ENCODE assay signal across 32 mouse cellular contexts in genomic region chr9:75876333-75876732, GRCm38 (mm10).
A peak's percentile ranks its signal among the peaks of the same experiment; 100 is the strongest.
DNase-seq lines count a peak whose midpoint lies in the region; ATAC-seq and TF ChIP-seq lines count a peak whose summit lies in the region.
"Had no signal": no experiment of that assay in that cellular context is flagged by ENCODE, and none has a peak within 500 bp of the region (broad histone marks: within the 10 kb centered on the region; RNA-seq: fewer than 3 reads in every experiment).

No protein-coding gene starts in this region.

- ATAC-seq in heart, embryonic 11.5 days (replicated peaks; ENCODE audit: insufficient number of reproducible peaks, low FRiP score, low TSS enrichment) = no peak
- ATAC-seq in lung, postnatal 0 days = peak; percentile 75
- ATAC-seq: forebrain, embryonic 16.5 days; intestine, embryonic 16.5 days; Patski had no signal

- H3K4me3 ChIP-seq in heart, embryonic 11.5 days (ENCODE audit: low read depth, low read length) = no peak overlapping the region
- no peak overlapping the region for H3K4me3 ChIP-seq in lung, postnatal 0 days (ENCODE audit: low read depth, low read length)
- H3K4me3 ChIP-seq: embryonic facial prominence, embryonic 13.5 days; erythroblast, embryonic 14.5 days; hindbrain, embryonic 13.5 days; layer of hippocampus, adult 2 months; lung, embryonic 15.5 days; megakaryocyte, embryonic 14.5 days; midbrain, embryonic 12.5 days; myocyte; neural tube, embryonic 12.5 days had no signal

- peak; percentile 44; the same call in 1 of the 2 replicates for TF ChIP-seq EP300 in lung, postnatal 0 days (IDR thresholded peaks at IDR 0.05)

- no peaks in the 10 kb centered on the region for H3K27me3 ChIP-seq in heart, embryonic 11.5 days (ENCODE audit: control insufficient read depth, insufficient read depth, low read length)
- H3K27me3 ChIP-seq in lung, postnatal 0 days (replicated peaks; ENCODE audit: insufficient read depth, low read length) = no peaks in the 10 kb centered on the region
- H3K27me3 ChIP-seq: embryonic facial prominence, embryonic 13.5 days; hindbrain, embryonic 13.5 days; lung, embryonic 15.5 days; megakaryocyte, embryonic 14.5 days; midbrain, embryonic 12.5 days; neural tube, embryonic 12.5 days; Patski had no signal

- no peak overlapping the region for H3K4me2 ChIP-seq in heart, embryonic 11.5 days
- H3K4me2 ChIP-seq in lung, postnatal 0 days (replicated peaks; ENCODE audit: low read depth, low read length) = no peak overlapping the region
- H3K4me2 ChIP-seq: embryonic facial prominence, embryonic 13.5 days; hindbrain, embryonic 13.5 days; lung, embryonic 15.5 days; midbrain, embryonic 12.5 days; neural tube, embryonic 12.5 days had no signal

- 64% methylated on average over 2 of the region's 2 CpGs for WGBS in heart, embryonic 11.5 days (ENCODE audit: insufficient replicate concordance)
- 37% methylated on average over 2 of the region's 2 CpGs for WGBS in lung, postnatal 0 days

- no peaks in the 10 kb centered on the region for H3K4me1 ChIP-seq in heart, embryonic 11.5 days (ENCODE audit: control insufficient read depth, insufficient read depth, low read length)
- H3K4me1 ChIP-seq in lung, postnatal 0 days (ENCODE audit: insufficient read depth, low read depth, low read length) = no peaks in the 10 kb centered on the region
- H3K4me1 ChIP-seq: embryonic facial prominence, embryonic 13.5 days; hindbrain, embryonic 13.5 days; megakaryocyte, embryonic 14.5 days; midbrain, embryonic 12.5 days; neural tube, embryonic 12.5 days had no signal

- H3K9ac ChIP-seq in heart, embryonic 11.5 days (ENCODE audit: low read depth, low read length) = no peak overlapping the region
- no peak overlapping the region for H3K9ac ChIP-seq in lung, postnatal 0 days (replicated peaks; ENCODE audit: low read depth)
- H3K9ac ChIP-seq: embryonic facial prominence, embryonic 13.5 days; hindbrain, embryonic 13.5 days; liver, embryonic 14.5 days; lung, embryonic 15.5 days; midbrain, embryonic 12.5 days; neural tube, embryonic 12.5 days had no signal

- no peaks in the 10 kb centered on the region for H3K9me3 ChIP-seq in heart, embryonic 11.5 days (replicated peaks; ENCODE audit: control insufficient read depth, low read length)
- no peaks in the 10 kb centered on the region for H3K9me3 ChIP-seq in lung, postnatal 0 days (ENCODE audit: low read length)
- H3K9me3 ChIP-seq: embryonic facial prominence, embryonic 13.5 days; hindbrain, embryonic 13.5 days; lung, embryonic 15.5 days; megakaryocyte, embryonic 14.5 days; midbrain, embryonic 12.5 days; neural tube, embryonic 12.5 days had no signal

- TF ChIP-seq CTCF in lung, postnatal 0 days (IDR thresholded peaks at IDR 0.05) = no peak

- peak; percentile 93 for DNase-seq in heart, adult 11 months
- peak; percentile 11 for DNase-seq in kidney, adult 9 months
- no peak for DNase-seq in kidney, postnatal 25 days
- peak; percentile 74 for DNase-seq in lung, postnatal 0 days (ENCODE audit: low spot score)
- DNase-seq in lung, postnatal 36 days = peak; percentile 76
- DNase-seq in cerebellum, adult 8-10 months = no peak
- DNase-seq: adrenal gland, postnatal 14 days; cerebellum, adult 11 months; cerebellum, adult 9-11 months; embryo, embryonic 11 days; gastrocnemius, postnatal 10 days; layer of hippocampus, postnatal 36 days; left cerebral cortex, postnatal 4 days; liver; right cerebral cortex, adult 18-20 months; thymus, adult 18-20 months; thymus, postnatal 36 days had no signal

- no peak overlapping the region for H3K27ac ChIP-seq in heart, embryonic 11.5 days (ENCODE audit: low read depth, low read length)
- H3K27ac ChIP-seq in lung, postnatal 0 days (ENCODE audit: low read length) = no peak overlapping the region
- H3K27ac ChIP-seq: embryonic facial prominence, embryonic 13.5 days; hindbrain, embryonic 13.5 days; layer of hippocampus, adult 2 months; liver, embryonic 14.5 days; midbrain, embryonic 12.5 days; neural tube, embryonic 12.5 days; stomach, postnatal 0 days had no signal

- H3K36me3 ChIP-seq in heart, embryonic 11.5 days (ENCODE audit: control insufficient read depth, insufficient read depth, low read length) = no peaks in the 10 kb centered on the region
- H3K36me3 ChIP-seq in lung, postnatal 0 days (ENCODE audit: insufficient read depth, low read length) = no peaks in the 10 kb centered on the region
- H3K36me3 ChIP-seq: embryonic facial prominence, embryonic 13.5 days; hindbrain, embryonic 13.5 days; midbrain, embryonic 12.5 days; neural tube, embryonic 12.5 days had no signal

Comparison
In these comparisons a context has a peak if more than half of its experiments do, and no peak if none do; other contexts are left out.
1. DNase-seq: peak in heart, adult 11 months (single experiment), kidney, adult 9 months (single experiment), lung, postnatal 0 days (single experiment) and lung, postnatal 36 days (single experiment); none in kidney, postnatal 25 days (0 of 2) and cerebellum, adult 8-10 months (single experiment).